Mouse (Mus musculus): ENCODE data around the gene Hmox2.

DNA sequence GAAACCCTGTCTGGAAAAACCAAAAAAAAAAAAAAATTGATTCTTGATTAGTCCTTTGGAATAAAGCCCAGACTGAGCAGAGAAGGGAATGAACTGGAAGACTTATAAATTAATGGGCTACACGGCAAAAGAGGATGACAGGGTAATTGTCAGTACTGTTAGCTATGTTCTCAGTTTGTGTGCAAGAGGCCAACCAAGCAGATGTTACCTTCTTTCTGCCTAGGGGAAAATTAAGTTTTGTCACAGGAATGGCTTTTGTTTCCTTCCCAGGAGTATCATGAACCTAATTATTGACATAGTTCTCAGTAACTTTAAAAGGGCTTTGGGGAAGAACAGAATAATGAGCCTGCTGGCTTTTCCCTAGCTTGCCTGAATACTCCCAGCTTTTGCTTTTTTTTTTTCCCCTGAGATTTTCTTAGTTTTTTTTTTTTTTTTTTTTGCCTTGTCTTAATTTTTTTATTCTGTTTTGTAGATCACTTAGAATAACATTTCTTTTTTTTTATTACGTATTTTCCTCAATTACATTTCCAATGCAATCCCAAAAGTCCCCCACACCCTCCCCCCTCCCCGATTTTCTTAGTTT lies 4.7 kb downstream of the Hmox2 start:
- TF ChIP-seq POLR2A (IDR thresholded peaks at IDR 0.05; ENCODE audit: low read depth, low read length) = no peak
- no peak for TF ChIP-seq CTCF (IDR thresholded peaks at IDR 0.05; ENCODE audit: borderline replicate concordance, insufficient read depth, low read length)

Measured in embryonic fibroblast, embryonic 13.5 days (primary cell).